Mouse (Mus musculus) left cerebral cortex, postnatal 4 days (tissue): ENCODE results near the gene Dhtkd1. TPM values are rescaled to one million over a fixed set of nuclear protein-coding genes. Genes with fewer than 3 reads are reported as not detected.

Source experiments
- total RNA-seq, 2 experiments: library from RNA; stranded (reverse); gene quantifications; 2 replicates each; pipeline ENCODE4 v1.2.3; 2021

Gene Dhtkd1
- total RNA-seq, 2 experiments from 2014 or later: 11.6 to 14.8 TPM

Other genes with a start within 250 kb of the Dhtkd1 start
- gene Camk1d, start 228.3 kb downstream of the Dhtkd1 start, total RNA-seq: 10 to 100 TPM; 64.2 to 64.3 TPM
- gene Nudt5, start 97.8 kb downstream of the Dhtkd1 start, total RNA-seq: 10 to 100 TPM; 14.4 to 15.4 TPM
- 100 to 1,000 TPM; 137 to 148 TPM for gene Cdc123, start 97.6 kb downstream of the Dhtkd1 start, total RNA-seq
- 1 to 10 TPM in 1 of 2 experiments, under 1 TPM in 1; 0.94 to 1.5 TPM for gene Gm13199, start 79.9 kb downstream of the Dhtkd1 start, total RNA-seq
- 100 to 1,000 TPM; 100 to 114 TPM for gene Sec61a2, start 47.4 kb downstream of the Dhtkd1 start, total RNA-seq
- 10 to 100 TPM; 16.7 to 19.6 TPM for gene Upf2, start 8.7 kb upstream of the Dhtkd1 start, total RNA-seq
- gene Proser2, start 187.4 kb upstream of the Dhtkd1 start, total RNA-seq: 1 to 10 TPM; 2.3 to 3.4 TPM